Mouse (Mus musculus) MEL (cell line): Measurements from ENCODE around the gene Acta1. TPM values are rescaled to one million over a fixed set of nuclear protein-coding genes. Genes with fewer than 3 reads are reported as not detected.
A peak's percentile ranks its signal among the peaks of the same experiment; 100 is the strongest.

ENCODE experiments used
- DNase-seq: peaks from one replicate; pipeline ENCODE4 v3.0.0; 2011; ENCODE audit warnings: low read depth, low spot score
- H3K27ac ChIP-seq: 2 replicates; pipeline ENCODE4 v1.5.1; 2012; ENCODE audit warnings: low read depth, mild to moderate bottlenecking, control low read depth, low read length, moderate library complexity; ENCODE audit not compliant: control insufficient read depth
- H3K27me3 ChIP-seq, 2 experiments: fragments of 150-350 bp in 1 of 2; sonication (generic) in 1 of 2; 2 replicates each; pipeline ENCODE4 v1.6.1; 2012; ENCODE audit warnings: low read length in 2 of 2, mild to moderate bottlenecking in 2 of 2, improper control_type of control experiment in 1 of 2, moderate library complexity in 1 of 2; ENCODE audit not compliant: insufficient read depth in 2 of 2, control insufficient read depth in 1 of 2
- H3K36me3 ChIP-seq, 2 experiments: 2 replicates each; pipeline ENCODE4 v1.6.1; 2012 to 2014; ENCODE audit warnings: low read length in 2 of 2, improper control_type of control experiment in 1 of 2, inconsistent platforms in 1 of 2, mild to moderate bottlenecking in 1 of 2; ENCODE audit not compliant: insufficient read depth in 2 of 2, control insufficient read depth in 1 of 2
- H3K4me1 ChIP-seq, 2 experiments: fragments of 150-350 bp in 1 of 2; sonication (generic) in 1 of 2; 2 replicates each; pipeline ENCODE4 v1.6.1; 2012; ENCODE audit warnings: low read length in 2 of 2, improper control_type of control experiment in 1 of 2, mild to moderate bottlenecking in 1 of 2; ENCODE audit not compliant: insufficient read depth in 2 of 2, control insufficient read depth in 1 of 2
- H3K4me3 ChIP-seq, 2 experiments: fragments of 150-350 bp in 1 of 2; sonication (generic) in 1 of 2; 2 replicates each; pipeline ENCODE4 v1.5.1; 2012; ENCODE audit warnings: low read depth in 2 of 2, low read length in 2 of 2, mild to moderate bottlenecking in 2 of 2, moderate library complexity in 2 of 2, control low read depth in 1 of 2, improper control_type of control experiment in 1 of 2; ENCODE audit not compliant: control insufficient read depth in 1 of 2, insufficient read depth in 1 of 2
- H3K79me2 ChIP-seq: 2 replicates; pipeline ENCODE4 v1.6.1; 2012; ENCODE audit warnings: mild to moderate bottlenecking, low read length, moderate library complexity; ENCODE audit not compliant: control insufficient read depth, poor library complexity, insufficient read depth
- H3K9ac ChIP-seq: 2 replicates; pipeline ENCODE4 v1.6.1; 2012; ENCODE audit warnings: low read depth, mild to moderate bottlenecking, control low read depth, low read length, moderate library complexity; ENCODE audit not compliant: control insufficient read depth, poor library complexity, severe bottlenecking
- H3K9me3 ChIP-seq: fragments of 150-350 bp; sonication (generic); replicated peaks from 2 replicates; pipeline ENCODE4 v1.6.1; 2012; ENCODE audit warnings: mild to moderate bottlenecking, low read length, improper control_type of control experiment, moderate library complexity; ENCODE audit not compliant: insufficient read depth
- CHD2 ChIP-seq: IDR thresholded peaks from 2 replicates; pipeline ENCODE4 v1.6.1; 2011; ENCODE audit warnings: low read length, improper control_type of control experiment
- CTCF ChIP-seq, 3 experiments: IDR thresholded peaks in 2 of 3; conservative IDR thresholded peaks in 1 of 3; 2 replicates each; pipeline ENCODE4 v1.5.1; 2011 to 2012; ENCODE audit warnings: low read length in 3 of 3, low read depth in 2 of 3, mild to moderate bottlenecking in 2 of 3, improper control_type of control experiment in 1 of 3, inconsistent platforms in 1 of 3, mixed read lengths in 1 of 3, moderate library complexity in 1 of 3; ENCODE audit not compliant: control insufficient read depth in 1 of 3, insufficient read depth in 1 of 3, poor library complexity in 1 of 3, severe bottlenecking in 1 of 3
- E2F4 ChIP-seq: IDR thresholded peaks from 2 replicates; pipeline ENCODE4 v1.6.1; 2011; ENCODE audit warnings: low read depth, low read length, improper control_type of control experiment, borderline replicate concordance
- ELF1 ChIP-seq: IDR thresholded peaks from 2 replicates; pipeline ENCODE4 v1.6.1; 2014; ENCODE audit warnings: low read depth, mild to moderate bottlenecking, inconsistent platforms, low read length, improper control_type of control experiment, moderate library complexity
- ETS1 ChIP-seq: IDR thresholded peaks from 2 replicates; pipeline ENCODE4 v1.6.1; 2012; ENCODE audit warnings: low read depth, mild to moderate bottlenecking, inconsistent platforms, low read length, improper control_type of control experiment, moderate library complexity
- GABPA ChIP-seq: IDR thresholded peaks from 2 replicates; pipeline ENCODE4 v1.6.1; 2012; ENCODE audit warnings: low read depth, mild to moderate bottlenecking, inconsistent platforms, low read length, improper control_type of control experiment, moderate library complexity
- GATA1 ChIP-seq: IDR thresholded peaks from 2 replicates; pipeline ENCODE4 v1.6.1; 2011; ENCODE audit warnings: low read depth, low read length, improper control_type of control experiment
- HCFC1 ChIP-seq: IDR thresholded peaks from 2 replicates; pipeline ENCODE4 v1.6.1; 2012; ENCODE audit warnings: low read depth, mild to moderate bottlenecking, inconsistent platforms, low read length, improper control_type of control experiment, moderate library complexity
- KAT2A ChIP-seq: conservative IDR thresholded peaks from 2 replicates; pipeline ENCODE4 v1.6.1; 2012; ENCODE audit warnings: low read depth, low read length, improper control_type of control experiment, inconsistent platforms
- MEF2A ChIP-seq: IDR thresholded peaks from 2 replicates; pipeline ENCODE4 v1.6.1; 2014; ENCODE audit warnings: low read depth, mild to moderate bottlenecking, inconsistent platforms, low read length, improper control_type of control experiment; ENCODE audit not compliant: poor library complexity, insufficient replicate concordance, severe bottlenecking; ENCODE audit errors: extremely low read depth
- MXI1 ChIP-seq: IDR thresholded peaks from 2 replicates; pipeline ENCODE4 v1.6.1; 2011; ENCODE audit warnings: mild to moderate bottlenecking, low read depth, low read length, improper control_type of control experiment
- MYC ChIP-seq: IDR thresholded peaks from 2 replicates; pipeline ENCODE4 v1.6.1; 2011; ENCODE audit warnings: low read depth, mild to moderate bottlenecking, low read length, improper control_type of control experiment, moderate library complexity
- NRF1 ChIP-seq: IDR thresholded peaks from 2 replicates; pipeline ENCODE4 v1.6.1; 2014; ENCODE audit warnings: low read depth, mild to moderate bottlenecking, inconsistent platforms, low read length, improper control_type of control experiment, moderate library complexity; ENCODE audit not compliant: poor library complexity, insufficient read depth, severe bottlenecking
- RAD21 ChIP-seq: IDR thresholded peaks from 2 replicates; pipeline ENCODE4 v1.6.1; 2011; ENCODE audit warnings: mild to moderate bottlenecking, low read depth, low read length, improper control_type of control experiment
- SIN3A ChIP-seq: IDR thresholded peaks from 2 replicates; pipeline ENCODE4 v1.6.1; 2012; ENCODE audit warnings: low read length, improper control_type of control experiment, inconsistent platforms
- SMC3 ChIP-seq: IDR thresholded peaks from 2 replicates; pipeline ENCODE4 v1.6.1; 2011; ENCODE audit warnings: low read depth, low read length, improper control_type of control experiment
- TAL1 ChIP-seq: IDR thresholded peaks from 2 replicates; pipeline ENCODE4 v1.6.1; 2012; ENCODE audit warnings: mild to moderate bottlenecking, inconsistent platforms, low read length, moderate library complexity, mixed read lengths
- TBP ChIP-seq: IDR thresholded peaks from 2 replicates; pipeline ENCODE4 v1.8.0; 2011; ENCODE audit warnings: low read depth, low read length, improper control_type of control experiment
- UBTF ChIP-seq: IDR thresholded peaks from 2 replicates; pipeline ENCODE4 v1.6.1; 2012; ENCODE audit warnings: low read depth, mild to moderate bottlenecking, inconsistent platforms, low read length, improper control_type of control experiment, moderate library complexity, borderline replicate concordance; ENCODE audit not compliant: insufficient read depth
- USF1 ChIP-seq: IDR thresholded peaks from 2 replicates; pipeline ENCODE4 v1.6.1; 2014; ENCODE audit warnings: low read depth, mild to moderate bottlenecking, inconsistent platforms, low read length, improper control_type of control experiment, moderate library complexity
- ZC3H11A ChIP-seq: IDR thresholded peaks from 2 replicates; pipeline ENCODE4 v1.6.1; 2012; ENCODE audit warnings: low read depth, mild to moderate bottlenecking, inconsistent platforms, low read length, improper control_type of control experiment
- ZKSCAN1 ChIP-seq: IDR thresholded peaks from 2 replicates; pipeline ENCODE4 v1.6.1; 2012; ENCODE audit warnings: low read depth, mild to moderate bottlenecking, inconsistent platforms, low read length, improper control_type of control experiment, moderate library complexity
- ZNF384 ChIP-seq: IDR thresholded peaks from 2 replicates; pipeline ENCODE4 v1.6.1; 2012; ENCODE audit warnings: low read depth, mild to moderate bottlenecking, inconsistent platforms, low read length, improper control_type of control experiment
- polyA plus RNA-seq, 2 experiments: library from polyadenylated mRNA; stranded (reverse) in 1 of 2; unstranded in 1 of 2; fragments of >175 nt in 1 of 2; fragments of >200 nt in 1 of 2; gene quantifications; 2 replicates each; pipeline versions ENCODE4 v1.2.1 to v1.2.4; 2012; ENCODE audit warnings: low replicate concordance in 2 of 2, low read depth in 1 of 2; ENCODE audit not compliant: insufficient read length in 2 of 2, insufficient read depth in 1 of 2, missing spikeins in 1 of 2
- total RNA-seq: library from RNA; depleted of rRNA; stranded (reverse); fragments of 300-350 nt; gene quantifications from 2 replicates; pipeline ENCODE4 v1.2.3, GENCODE M21; 2012

The Acta1 gene
- total and polyA plus RNA-seq, 3 experiments: 0.23 to 0.32 TPM; not detected in 1

DNA sequence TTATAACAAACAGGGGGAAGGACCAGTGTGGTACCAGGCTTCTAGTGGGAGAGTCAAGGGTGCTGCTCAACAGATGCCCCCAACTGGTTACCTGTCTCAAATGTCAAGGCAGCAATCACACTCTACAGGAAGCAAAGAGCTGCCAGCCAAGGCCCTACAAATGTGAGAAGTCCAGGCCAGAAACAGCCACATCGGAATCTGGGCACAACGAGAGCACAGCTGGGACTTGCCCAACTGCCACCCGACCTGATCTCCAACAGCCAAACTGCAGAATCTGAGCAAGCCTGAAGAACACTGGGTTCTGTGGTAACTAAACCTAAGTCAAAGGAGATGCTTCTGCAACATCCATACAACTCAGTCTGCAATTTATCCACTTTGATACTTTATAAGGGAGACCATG, 31.1 kb upstream of the Acta1 start:
- no peaks in the 10 kb centered on the region for H3K4me1 ChIP-seq
- no peaks in the 10 kb centered on the region for H3K27me3 ChIP-seq

DNA sequence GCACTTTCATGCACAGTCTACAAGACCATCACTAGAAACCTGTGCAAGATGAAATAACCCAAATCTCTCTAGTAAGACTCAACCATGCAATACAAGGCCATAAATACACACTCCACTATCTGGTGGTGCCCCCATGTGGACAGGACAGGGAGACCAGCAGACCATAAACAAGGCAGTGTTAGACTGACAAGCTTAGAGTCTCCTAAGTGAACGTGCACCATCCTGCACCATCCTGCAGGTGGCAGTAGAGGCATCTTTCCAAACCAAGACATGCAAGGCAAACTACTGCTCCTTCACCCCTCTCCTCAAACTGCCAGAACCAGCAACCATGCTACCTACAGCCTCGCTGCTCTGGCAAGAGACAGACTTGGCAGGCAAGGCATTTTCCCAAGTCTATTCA, 30.2 kb upstream of the Acta1 start:
- H3K79me2 ChIP-seq: no peaks in the 10 kb centered on the region
- H3K27ac ChIP-seq: no peak overlapping the region
- H3K4me3 ChIP-seq: no peak overlapping the region
- peak; percentile 93 for DNase-seq
- H3K9me3 ChIP-seq: no peaks in the 10 kb centered on the region
- TF ChIP-seq MYC (0 out of 2 replicates have a peak, but pooled peaks have one; percentile 60), E2F4 (no peak), ZC3H11A (peak; percentile 67; the same call in 1 of the 2 replicates), ETS1 (no peak), RAD21 (peak; percentile 65), SIN3A (peak; percentile 50; the same call in 1 of the 2 replicates), SMC3 (peak; percentile 88), GATA1 (peak; percentile 39; the same call in 1 of the 2 replicates), CTCF (IDR thresholded peaks at IDR 0.05 in 2 of 3, conservative IDR thresholded peaks at IDR 0.05 in 1 of 3; ENCODE audit: control insufficient read depth in 1 of 3, insufficient read depth in 1 of 3, low read depth in 2 of 3, low read length in 3 of 3, poor library complexity in 1 of 3, severe bottlenecking in 1 of 3) (peak; percentile 77 to 99 (median 98))
- no peaks in the 10 kb centered on the region for H3K4me1 ChIP-seq
- H3K36me3 ChIP-seq: peaks cover 0 to 6% of the 10 kb centered on the region in 2 experiments; a peak in 1 of 4 replicates
- no peak overlapping the region for H3K9ac ChIP-seq
- no peaks in the 10 kb centered on the region for H3K27me3 ChIP-seq

More for the DNA sequence above, 31.1 kb upstream of the Acta1 start:
- H3K4me3 ChIP-seq: no peak overlapping the region
- H3K79me2 ChIP-seq: no peaks in the 10 kb centered on the region
- no peak overlapping the region for H3K9ac ChIP-seq
- no peaks in the 10 kb centered on the region for H3K9me3 ChIP-seq
- peaks cover 0 to 9% of the 10 kb centered on the region in 2 experiments; a peak in 2 of 4 replicates for H3K36me3 ChIP-seq
- TF ChIP-seq ZKSCAN1: no peak
- TF ChIP-seq MYC: no peak
- no peak for TF ChIP-seq ELF1
- no peak for TF ChIP-seq GABPA
- TF ChIP-seq USF1: no peak
- no peak for TF ChIP-seq HCFC1
- no peak for TF ChIP-seq TBP
- TF ChIP-seq KAT2A: no peak
- no peak for TF ChIP-seq GATA1
- no peak for TF ChIP-seq E2F4
- no peak for TF ChIP-seq ZNF384
- no peak for TF ChIP-seq SMC3
- no peak for TF ChIP-seq MEF2A
- TF ChIP-seq CHD2: no peak
- no peak for TF ChIP-seq UBTF
- TF ChIP-seq NRF1: no peak
- TF ChIP-seq ZC3H11A: no peak
- TF ChIP-seq MXI1: no peak
- no peak for TF ChIP-seq SIN3A
- no peak for TF ChIP-seq TAL1
- no peak for DNase-seq
- H3K27ac ChIP-seq: no peak overlapping the region
